Mouse (Mus musculus) liver, embryonic 11.5 days (tissue): ENCODE data around the gene Lasp1. TPM values are rescaled to one million over a fixed set of nuclear protein-coding genes. Genes with fewer than 3 reads are reported as not detected.
"Not testable (repeated sequence)": the region's sequence is repeated elsewhere in the genome, so short reads cannot be mapped to it uniquely, and the experiment has no call there.

ENCODE experiments used
- ATAC-seq: fragments of 200-750 bp; cut with Nextera tagmentation; replicated peaks from 2 replicates; pipeline ENCODE4 v1.8.0; 2017; ENCODE audit warnings: moderate number of reproducible peaks, mild to moderate bottlenecking, moderate TSS enrichment, moderate library complexity; ENCODE audit not compliant: low FRiP score
- DNase-seq: peaks from one replicate; pipeline ENCODE4 v3.0.0-alpha.2; 2017; ENCODE audit warnings: low spot score
- H3K27ac ChIP-seq: fragments of 300-500 bp; sonication (generic); 2 replicates; pipeline ENCODE4 v1.5.1; 2014; ENCODE audit warnings: mild to moderate bottlenecking, low read depth, low read length, control low read depth
- H3K27me3 ChIP-seq: fragments of 300-500 bp; sonication (generic); replicated peaks from 2 replicates; pipeline ENCODE4 v1.6.1; 2014; ENCODE audit warnings: low read length, mixed read lengths; ENCODE audit not compliant: control insufficient read depth, insufficient read depth
- H3K36me3 ChIP-seq: fragments of 300-500 bp; sonication (generic); 2 replicates; pipeline ENCODE4 v1.6.1; 2014; ENCODE audit warnings: mild to moderate bottlenecking, low read length, moderate library complexity, mixed read lengths; ENCODE audit not compliant: control insufficient read depth, insufficient read depth
- H3K4me1 ChIP-seq: fragments of 300-500 bp; sonication (generic); replicated peaks from 2 replicates; pipeline ENCODE4 v1.6.1; 2014; ENCODE audit warnings: low read length, mixed read lengths; ENCODE audit not compliant: control insufficient read depth, insufficient read depth
- H3K4me2 ChIP-seq: fragments of 300-500 bp; sonication (generic); 2 replicates; pipeline ENCODE4 v1.6.1; 2014; ENCODE audit warnings: mild to moderate bottlenecking, control low read depth, moderate library complexity
- H3K4me3 ChIP-seq: fragments of 300-500 bp; sonication (generic); 2 replicates; pipeline ENCODE4 v1.5.1; 2014; ENCODE audit warnings: low read depth, low read length, control low read depth
- H3K9ac ChIP-seq: fragments of 300-500 bp; sonication (generic); 2 replicates; pipeline ENCODE4 v1.6.1; 2014; ENCODE audit warnings: low read depth, low read length, control low read depth
- H3K9me3 ChIP-seq: fragments of 300-500 bp; sonication (generic); 2 replicates; pipeline ENCODE4 v1.6.1; 2016; ENCODE audit warnings: low read length, inconsistent platforms, mixed read lengths; ENCODE audit not compliant: control insufficient read depth
- WGBS: fragments of 180-500 bp; shearing (Covaris S2); extraction: QIAGEN DNeasy Blood & Tissue Kit; methylation state at CpG from one replicate; pipeline ENCODE4 v1.1.7; 2014; 5-methylcytosine and 5-hydroxymethylcytosine counted together
- polyA plus RNA-seq: library from polyadenylated mRNA; unstranded; fragments of >200 nt; fragmentation: Nextera tagmentation; extraction: Ambion mirVana; gene quantifications from 2 replicates; pipeline ENCODE4 v1.2.1, GENCODE M21; 2014

Gene Lasp1
- polyA plus RNA-seq, 1 experiment from 2014 or later, result 54.7 TPM

DNA sequence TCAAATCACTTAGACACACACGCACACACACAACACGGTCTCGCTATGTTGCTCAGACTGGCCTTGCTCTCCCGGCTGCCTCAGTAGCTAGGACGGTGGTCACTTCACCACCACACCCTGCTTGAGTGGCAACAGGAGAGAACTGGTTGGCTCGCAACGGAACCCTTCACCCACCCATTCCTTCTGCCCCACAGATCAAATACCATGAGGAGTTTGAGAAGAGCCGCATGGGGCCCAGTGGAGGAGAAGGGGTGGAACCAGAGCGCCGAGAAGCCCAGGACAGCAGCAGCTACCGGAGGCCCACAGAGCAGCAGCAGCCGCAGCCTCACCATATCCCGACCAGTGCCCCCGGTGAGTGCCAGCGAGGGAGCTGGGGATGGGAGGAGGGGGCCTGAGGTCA is 34.6 kb downstream of the Lasp1 start:
- no peaks in the 10 kb centered on the region for H3K9me3 ChIP-seq
- no peak overlapping the region for H3K4me3 ChIP-seq
- peaks cover 12% of the 10 kb centered on the region for H3K4me1 ChIP-seq
- DNase-seq, result no peak
- no peak overlapping the region for H3K4me2 ChIP-seq
- peaks cover 11% of the 10 kb centered on the region for H3K36me3 ChIP-seq
- H3K27ac ChIP-seq, result no peak overlapping the region
- H3K27me3 ChIP-seq, result no peaks in the 10 kb centered on the region
- no peak overlapping the region for H3K9ac ChIP-seq
- ATAC-seq, result no peak
- 86% methylated on average over 15 of the region's 15 CpGs for WGBS

DNA sequence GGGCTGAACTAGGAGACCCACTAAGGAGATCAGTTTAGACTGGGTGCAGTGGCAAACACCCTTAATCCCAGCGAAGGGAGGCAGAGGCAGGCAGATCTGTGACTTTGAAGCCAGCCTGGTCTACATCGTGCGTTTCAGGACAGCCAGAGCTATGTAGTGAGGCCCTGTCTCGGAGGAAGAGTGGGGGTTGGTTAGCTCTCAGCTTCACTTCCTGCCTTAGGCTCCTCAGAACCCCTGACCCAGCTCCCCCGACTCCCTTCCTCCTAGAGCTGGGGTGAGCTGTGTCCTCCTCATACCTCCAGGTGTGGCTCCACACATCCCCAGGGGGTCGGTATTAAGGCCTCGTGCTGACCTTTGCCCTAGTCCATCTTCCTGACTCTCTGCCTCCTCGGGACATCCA is 37.7 kb downstream of the Lasp1 start:
- WGBS, result 50% methylated on average over 8 of the region's 8 CpGs
- no peaks in the 10 kb centered on the region for H3K27me3 ChIP-seq
- no peaks in the 10 kb centered on the region for H3K9me3 ChIP-seq
- H3K4me3 ChIP-seq, result no peak overlapping the region
- no peak overlapping the region for H3K9ac ChIP-seq
- H3K4me1 ChIP-seq, result peaks cover 20% of the 10 kb centered on the region
- no peak for DNase-seq
- H3K4me2 ChIP-seq, result no peak overlapping the region
- no peak overlapping the region for H3K27ac ChIP-seq
- H3K36me3 ChIP-seq, result peaks cover 11% of the 10 kb centered on the region
- ATAC-seq, result no peak

DNA sequence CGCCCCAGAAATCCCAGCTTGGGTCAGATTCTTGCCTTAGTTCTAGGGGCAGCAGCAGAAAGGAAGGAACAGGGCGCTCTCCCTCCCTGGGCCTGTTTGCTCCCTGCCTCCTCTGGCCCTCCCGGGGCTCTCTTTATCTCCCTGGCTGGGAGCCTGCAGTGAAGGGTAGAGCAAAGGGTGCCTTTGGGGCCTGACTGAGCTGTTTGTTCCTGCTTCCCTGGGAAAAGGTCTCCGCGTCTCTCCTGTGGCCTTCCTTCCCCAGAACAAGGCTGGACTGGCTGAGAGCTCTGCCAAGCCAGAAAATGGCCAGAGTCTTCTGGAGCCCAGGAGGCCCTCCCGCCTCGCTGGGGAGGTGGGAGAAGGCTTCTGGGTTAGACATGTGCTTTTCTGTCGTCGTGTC is 38.3 kb downstream of the Lasp1 start:
- ATAC-seq, H3K4me2 ChIP-seq, H3K27ac ChIP-seq, H3K4me3 ChIP-seq, H3K27me3 ChIP-seq, DNase-seq, H3K9me3 ChIP-seq: not testable (repeated sequence)
- 61% methylated on average over 9 of the region's 9 CpGs for WGBS
- Histone ChIP-seq H3K4me1 (peaks cover 24% of the 10 kb centered on the region), H3K9ac (0 out of 2 replicates have a peak overlapping the region, but pooled peaks have one; percentile 9), H3K36me3 (peaks cover 11% of the 10 kb centered on the region)

DNA sequence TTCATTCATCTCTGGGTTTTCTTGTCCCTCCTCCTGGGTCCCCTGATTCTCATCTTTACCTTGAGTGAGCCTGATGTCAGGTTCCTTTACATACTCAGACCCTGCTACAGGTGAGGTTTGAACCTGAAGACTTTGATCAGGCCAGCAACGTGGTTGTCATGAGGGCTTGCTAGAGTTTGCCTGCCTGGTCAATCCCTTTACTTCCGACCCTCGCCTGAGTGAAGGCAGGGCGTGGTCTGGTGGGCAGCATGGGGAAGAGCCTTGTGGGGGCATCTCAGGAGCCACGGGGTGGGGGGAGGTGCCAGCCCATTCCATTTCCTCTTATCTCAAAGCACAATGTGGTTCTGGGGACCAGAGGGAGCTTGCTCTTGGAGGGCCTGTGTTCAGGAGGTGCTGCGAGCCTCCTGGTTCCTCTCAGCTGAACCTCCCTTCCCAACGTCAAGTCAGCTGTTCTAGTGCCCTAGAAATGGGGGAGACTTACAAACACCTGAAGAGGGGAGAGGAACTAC is 38.9 kb downstream of the Lasp1 start:
- Histone ChIP-seq H3K27ac (no peak overlapping the region), H3K9ac (no peak overlapping the region)

DNA sequence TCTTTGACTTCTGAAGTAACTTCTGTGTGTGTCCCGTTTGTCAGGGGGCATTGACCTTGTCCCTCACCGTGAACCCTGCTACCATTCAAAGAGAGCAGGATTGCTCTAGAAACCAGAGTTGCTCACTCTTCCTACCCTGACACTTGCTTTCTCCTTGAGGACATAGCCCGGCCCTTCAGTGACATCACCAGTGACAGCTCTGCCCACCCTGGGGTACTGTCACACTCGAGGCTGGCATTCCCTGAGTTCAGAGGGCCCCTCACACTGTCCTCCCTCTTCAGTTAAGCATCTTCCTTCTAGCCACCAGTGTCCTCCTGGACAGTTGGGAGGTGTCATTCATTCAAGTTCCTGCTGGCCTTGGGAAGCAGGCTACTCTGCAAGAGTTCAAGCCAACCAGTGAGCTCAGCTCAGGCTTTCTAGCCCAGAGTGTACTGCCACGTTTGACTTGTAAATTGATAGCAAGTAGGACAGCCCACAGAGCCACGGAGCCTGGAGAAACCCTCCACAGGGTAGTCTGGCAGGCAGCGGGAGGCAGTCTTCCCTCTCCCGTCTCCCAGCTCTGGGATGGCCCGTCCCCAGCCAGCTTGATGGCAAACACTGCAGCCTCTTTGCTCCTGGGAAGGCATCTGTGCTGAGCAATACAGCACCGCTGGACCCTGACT is 40.1 kb downstream of the Lasp1 start:
- no peak for ATAC-seq
- Histone ChIP-seq H3K4me1 (peaks cover 24% of the 10 kb centered on the region), H3K4me3 (no peak overlapping the region), H3K27me3 (no peaks in the 10 kb centered on the region), H3K27ac (peak overlapping the region; percentile 13; the same call in 1 of the 2 replicates), H3K4me2 (no peak overlapping the region), H3K9me3 (no peaks in the 10 kb centered on the region), H3K36me3 (peaks cover 7% of the 10 kb centered on the region), H3K9ac (no peak overlapping the region)
- 51% methylated on average over 10 of the region's 10 CpGs for WGBS
- no peak for DNase-seq

More for the DNA sequence above, 38.9 kb downstream of the Lasp1 start:
- no peak for DNase-seq
- peaks cover 24% of the 10 kb centered on the region for H3K4me1 ChIP-seq
- no peaks in the 10 kb centered on the region for H3K27me3 ChIP-seq
- no peak overlapping the region for H3K4me3 ChIP-seq
- no peak overlapping the region for H3K4me2 ChIP-seq
- H3K9me3 ChIP-seq, result no peaks in the 10 kb centered on the region
- peak; percentile 40; the same call in 1 of the 2 replicates for ATAC-seq
- H3K36me3 ChIP-seq, result peaks cover 11% of the 10 kb centered on the region
- 33% methylated on average over 7 of the region's 7 CpGs for WGBS

DNA sequence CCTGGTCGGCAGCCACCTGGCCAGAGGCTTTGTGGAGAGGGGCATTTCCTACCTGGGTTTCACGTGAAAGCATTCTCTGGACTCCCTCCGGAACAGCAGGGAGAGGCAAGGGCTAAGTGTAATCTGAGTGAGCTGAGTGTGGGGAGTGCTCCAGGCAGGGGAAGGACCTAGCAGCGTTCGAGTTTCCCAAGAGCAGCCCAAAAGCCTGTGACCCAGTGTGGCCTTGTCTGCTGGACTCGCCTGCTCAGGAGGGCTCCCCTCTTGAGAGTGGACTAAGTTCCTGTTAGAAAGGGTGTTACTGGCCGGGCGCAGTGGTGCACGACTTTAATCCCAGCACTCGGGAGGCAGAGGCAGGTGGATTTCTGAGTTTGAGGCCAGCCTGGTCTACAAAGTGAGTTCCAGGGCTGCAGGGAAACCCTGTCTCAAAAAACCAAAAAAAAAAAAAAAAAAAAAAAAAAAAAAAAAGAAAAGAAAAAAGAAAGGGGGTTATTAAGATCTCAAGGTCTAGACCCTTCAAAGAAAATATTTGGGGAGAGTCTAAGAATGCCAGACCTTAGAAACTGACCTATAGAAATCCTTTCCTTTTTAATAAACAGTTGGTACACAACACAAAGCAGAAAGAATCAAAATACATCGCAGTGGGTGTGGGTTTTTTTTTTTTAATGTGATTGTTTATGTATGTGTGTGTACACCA is 40.8 kb downstream of the Lasp1 start:
- Histone ChIP-seq H3K27ac (peak overlapping the region; percentile 13; the same call in 1 of the 2 replicates), H3K4me1 (peaks cover 24% of the 10 kb centered on the region), H3K4me2 (no peak overlapping the region), H3K9me3 (no peaks in the 10 kb centered on the region), H3K9ac (no peak overlapping the region), H3K27me3 (no peaks in the 10 kb centered on the region), H3K36me3 (peaks cover under 1% of the 10 kb centered on the region), H3K4me3 (no peak overlapping the region)
- ATAC-seq (no peak), DNase-seq (no peak)
- WGBS, result 64% methylated on average over 11 of the region's 11 CpGs

DNA sequence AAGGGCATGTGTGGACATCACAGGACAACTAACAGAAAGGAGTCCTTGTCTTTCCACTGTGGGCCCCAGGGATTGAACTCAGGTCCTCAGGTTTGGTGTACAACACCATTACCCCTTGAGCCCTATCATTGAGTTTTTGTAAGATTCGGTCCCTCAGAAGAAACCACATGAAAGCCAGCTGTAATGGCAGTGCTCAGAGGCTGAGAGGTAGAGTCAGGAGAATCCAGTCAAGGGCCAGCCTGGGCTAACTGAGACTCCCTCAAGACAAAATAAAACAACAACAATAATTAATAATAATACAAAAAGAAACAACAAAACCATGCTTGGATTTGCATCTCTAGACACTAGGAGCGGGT is 41.3 kb downstream of the Lasp1 start:
- Histone ChIP-seq H3K27me3 (no peaks in the 10 kb centered on the region), H3K4me2 (peak overlapping the region; percentile 67), H3K27ac (no peak overlapping the region), H3K4me1 (peaks cover 24% of the 10 kb centered on the region), H3K9ac (peak overlapping the region; percentile 51; the same call in 1 of the 2 replicates), H3K4me3 (no peak overlapping the region; the same call in 1 of the 2 replicates), H3K36me3 (no peaks in the 10 kb centered on the region), H3K9me3 (no peaks in the 10 kb centered on the region)
- 83% methylated on average over 2 of the region's 2 CpGs for WGBS
- ATAC-seq (no peak), DNase-seq (no peak)

DNA sequence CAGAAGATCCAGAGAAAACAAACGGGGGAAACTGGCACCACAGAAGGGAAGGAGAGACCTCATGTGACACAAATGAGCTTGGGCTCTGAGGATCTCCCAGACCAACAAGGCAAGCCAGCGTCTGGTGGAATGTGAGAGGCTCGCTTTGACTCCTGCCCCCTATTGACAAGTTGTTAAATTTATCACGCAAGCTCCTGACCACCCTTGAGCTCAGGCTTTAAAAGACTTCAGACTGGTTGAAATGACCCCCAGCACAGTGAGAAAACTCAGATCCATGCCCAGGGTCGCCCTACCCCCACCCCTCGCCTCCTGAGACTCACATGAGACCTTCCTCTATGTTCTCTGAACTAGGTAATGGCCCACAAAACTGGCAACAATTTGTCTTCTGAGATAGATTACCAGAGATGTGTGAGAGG is 41.7 kb downstream of the Lasp1 start, which contains the start of gene B230217C12Rik:
TSS of gene B230217C12Rik (plus strand) at position 242 of the 416 bp plus-strand sequence.
- peak within 1 kb of the TSS; percentile 67 for H3K4me2 ChIP-seq
- H3K4me1 ChIP-seq, result peaks cover 24% of the 10 kb centered on the region
- peak within 1 kb of the TSS; percentile 43 for H3K4me3 ChIP-seq
- peak within 1 kb of the TSS; percentile 42; the same call in 1 of the 2 replicates for H3K27ac ChIP-seq
- no peaks in the 10 kb centered on the region for H3K27me3 ChIP-seq
- H3K9me3 ChIP-seq, result no peaks in the 10 kb centered on the region
- 3% methylated on average over 6 of the region's 6 CpGs for WGBS
- no peak; the same call in 1 of the 2 replicates for ATAC-seq
- no peak for DNase-seq
- H3K36me3 ChIP-seq, result no peaks in the 10 kb centered on the region
- H3K9ac ChIP-seq, result peak within 1 kb of the TSS; percentile 60
